Mouse (Mus musculus) liver, embryonic 14 days (tissue): ENCODE data around the gene Olfr1225. TPM values are rescaled to one million over a fixed set of nuclear protein-coding genes. Genes with fewer than 3 reads are reported as not detected.

ENCODE experiments used
- polyA plus RNA-seq: library from polyadenylated mRNA; depleted of rRNA; stranded (reverse); fragments of >200 nt; gene quantifications from 2 replicates; pipeline ENCODE4 v1.2.3, GENCODE M21; 2012; rRNA removed

Gene Olfr1225
- not detected in 2 replicates for polyA plus RNA-seq

DNA sequence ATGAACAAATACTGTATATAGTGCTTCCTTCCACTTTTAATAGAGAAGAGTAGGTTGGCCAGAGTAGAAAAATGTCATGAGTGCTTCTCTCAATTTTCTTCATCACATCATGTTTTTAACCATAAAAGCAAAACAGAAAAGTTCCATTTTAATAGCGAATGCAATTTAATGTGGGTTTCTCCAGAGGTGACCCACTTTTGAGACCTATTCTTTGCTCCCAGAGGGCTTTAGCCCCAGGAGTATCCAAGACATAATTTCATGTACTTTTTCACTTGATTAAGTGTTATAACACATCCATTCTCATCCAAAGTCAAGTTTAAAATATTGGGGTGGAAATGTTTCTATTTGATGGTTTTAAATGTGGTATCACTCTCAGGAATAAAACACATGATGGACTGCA is at the start of gene Olfr1225:
Gene Olfr1225, minus strand, starts transcription at position 101 of the 400 bp plus-strand sequence.

DNA sequence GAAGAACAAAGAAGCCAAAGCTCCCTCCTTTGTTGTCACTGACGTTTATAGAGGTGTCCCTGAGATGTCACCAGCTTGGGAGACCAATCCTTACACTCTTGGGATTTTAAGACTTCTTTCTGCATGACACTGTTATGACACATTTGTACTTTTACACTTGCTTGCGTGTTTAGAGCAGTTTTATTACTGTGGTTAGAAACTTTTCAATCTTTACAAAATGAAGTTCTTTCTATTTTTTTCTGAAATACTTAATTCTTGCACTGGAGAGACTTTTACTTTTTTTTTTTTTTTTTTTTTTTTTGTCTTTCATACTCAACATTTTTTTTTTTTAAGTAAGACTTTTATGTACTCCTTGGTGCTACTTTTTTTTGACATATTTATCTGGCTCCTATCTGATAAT is 25.5 kb upstream of the Olfr1225 start, which contains the start of gene Olfr1226:
Gene Olfr1226, minus strand, starts transcription at position 101 of the 400 bp plus-strand sequence.

DNA sequence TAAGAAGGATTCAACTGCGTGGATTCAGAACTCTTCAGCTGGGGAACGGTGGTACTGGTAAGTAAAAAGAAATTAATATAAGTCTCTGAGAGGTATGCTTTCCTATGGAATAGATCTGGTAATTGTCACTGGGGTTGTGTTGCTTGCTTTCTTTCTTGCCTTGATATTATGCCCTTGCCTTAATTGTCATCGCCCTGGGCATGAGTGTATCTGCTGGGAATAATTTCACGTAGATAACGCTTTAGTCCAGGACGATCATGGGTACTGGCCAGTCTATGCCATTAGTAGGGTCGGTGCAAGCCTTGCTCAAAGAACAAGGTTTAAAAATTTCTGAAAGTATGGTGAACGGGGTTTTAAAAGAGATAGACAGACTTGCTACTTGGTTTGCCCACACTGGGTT is 10.5 kb downstream of the Olfr1225 start, which contains the start of gene Olfr1224-ps1:
Gene Olfr1224-ps1, minus strand, starts transcription at position 101 of the 400 bp plus-strand sequence.

DNA sequence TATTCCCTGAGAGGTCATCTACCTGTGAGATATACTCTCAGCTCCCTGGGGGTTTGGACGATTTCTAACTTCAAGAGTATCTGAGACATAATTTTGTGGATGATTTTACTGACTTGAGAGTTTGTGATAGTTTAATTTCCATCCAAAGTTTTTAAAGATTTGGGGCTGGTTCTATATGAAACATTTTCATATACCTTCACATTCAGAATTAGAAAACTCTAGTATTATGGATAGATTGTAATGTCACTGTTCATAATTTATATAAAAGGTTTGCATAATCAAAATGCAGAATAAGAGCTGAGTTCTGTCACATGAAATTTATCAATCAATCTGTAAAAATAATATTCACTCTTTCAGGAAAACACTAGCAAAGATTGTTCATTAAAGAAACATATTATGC is 23.0 kb downstream of the Olfr1225 start, which contains the start of gene Olfr1223:
Gene Olfr1223, minus strand, starts transcription at position 101 of the 400 bp plus-strand sequence.

DNA sequence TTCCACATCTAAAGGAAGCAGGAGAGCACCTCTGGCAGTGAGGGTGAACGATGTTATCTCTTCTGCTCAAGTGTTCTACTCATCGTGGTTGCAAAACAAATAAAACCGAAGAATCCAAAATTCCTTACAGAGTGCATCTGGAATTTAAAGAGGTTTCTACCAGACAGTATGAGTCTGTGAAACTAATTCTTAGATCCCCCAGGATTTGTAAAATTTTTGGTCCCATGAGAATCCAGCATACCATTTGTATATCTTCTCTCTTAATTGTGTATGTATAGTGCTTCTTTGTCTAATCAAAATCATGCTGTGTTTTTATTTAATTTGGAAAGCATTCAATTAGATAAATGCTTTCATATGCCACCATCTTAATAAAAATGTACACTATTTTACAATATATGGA is 41.5 kb downstream of the Olfr1225 start, which contains the start of gene Olfr1222:
Gene Olfr1222, minus strand, starts transcription at position 101 of the 400 bp plus-strand sequence.

Other genes starting within 250 kb of the Olfr1225 start
- not detected in 2 replicates for gene Olfr1211, start 236.6 kb downstream of the Olfr1225 start, polyA plus RNA-seq
- not detected in 2 replicates for gene Olfr1212, start 220.7 kb downstream of the Olfr1225 start, polyA plus RNA-seq
- not detected in 2 replicates for gene Gm13762, start 194.4 kb downstream of the Olfr1225 start, polyA plus RNA-seq
- gene Olfr1214, start 182.0 kb downstream of the Olfr1225 start, polyA plus RNA-seq, result not detected in 2 replicates
- not detected in 2 replicates for gene Olfr1215, start 167.7 kb downstream of the Olfr1225 start, polyA plus RNA-seq
- gene Olfr1216, start 156.3 kb downstream of the Olfr1225 start, polyA plus RNA-seq, result not detected in 2 replicates
- gene Olfr1217, start 142.6 kb downstream of the Olfr1225 start, polyA plus RNA-seq, result not detected in 2 replicates
- not detected in 2 replicates for gene Olfr1218, start 113.5 kb downstream of the Olfr1225 start, polyA plus RNA-seq
- not detected in 2 replicates for gene Olfr1219, start 91.2 kb downstream of the Olfr1225 start, polyA plus RNA-seq
- gene Olfr1220, start 67.8 kb downstream of the Olfr1225 start, polyA plus RNA-seq, result not detected in 2 replicates
- not detected in 2 replicates for gene Olfr1221, start 57.4 kb downstream of the Olfr1225 start, polyA plus RNA-seq
- not detected in 2 replicates for gene Olfr1222, start 41.6 kb downstream of the Olfr1225 start, polyA plus RNA-seq
- not detected in 2 replicates for gene Olfr1223, start 23.1 kb downstream of the Olfr1225 start, polyA plus RNA-seq
- not detected in 2 replicates for gene Olfr1224-ps1, start 10.6 kb downstream of the Olfr1225 start, polyA plus RNA-seq
- not detected in 2 replicates for gene Olfr1226, start 25.4 kb upstream of the Olfr1225 start, polyA plus RNA-seq
- not detected in 2 replicates for gene Olfr1228, start 79.4 kb upstream of the Olfr1225 start, polyA plus RNA-seq
- gene Olfr1229, start 113.3 kb upstream of the Olfr1225 start, polyA plus RNA-seq, result not detected in 2 replicates
- gene Olfr1230, start 122.6 kb upstream of the Olfr1225 start, polyA plus RNA-seq, result not detected in 2 replicates
- not detected in 2 replicates for gene Olfr1231, start 132.4 kb upstream of the Olfr1225 start, polyA plus RNA-seq
- not detected in 2 replicates for gene Olfr1232, start 155.0 kb upstream of the Olfr1225 start, polyA plus RNA-seq
- not detected in 2 replicates for gene Olfr1233, start 167.7 kb upstream of the Olfr1225 start, polyA plus RNA-seq
- not detected in 2 replicates for gene Olfr1234, start 190.2 kb upstream of the Olfr1225 start, polyA plus RNA-seq
- gene Olfr1238, start 235.0 kb upstream of the Olfr1225 start, polyA plus RNA-seq, result not detected in 2 replicates
- gene Olfr1239, start 245.7 kb upstream of the Olfr1225 start, polyA plus RNA-seq, result not detected in 2 replicates